9 mouse cellular contexts compared by ENCODE assay signal in the genomic region with DNA sequence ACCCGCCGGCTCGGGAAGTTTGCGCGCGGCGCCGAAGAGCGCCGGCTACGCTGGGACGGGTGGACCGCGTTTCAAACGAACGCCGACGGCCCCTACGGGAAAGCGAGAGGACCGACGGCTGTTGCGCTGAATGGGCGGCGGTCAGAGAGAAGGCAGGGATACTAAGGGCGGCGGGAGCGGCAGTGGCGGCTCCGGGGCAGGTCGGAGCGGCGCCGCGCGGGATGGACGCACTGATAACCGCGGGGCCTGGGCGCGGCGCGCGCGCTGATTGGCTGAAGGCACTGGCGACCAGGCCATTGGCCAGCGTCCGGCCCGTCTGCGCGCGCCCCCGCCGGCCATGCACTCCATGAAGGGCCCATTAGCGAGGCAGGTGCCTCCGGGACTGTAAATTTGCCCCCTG. TPM values are rescaled to one million over a fixed set of nuclear protein-coding genes. Genes with fewer than 3 reads are reported as not detected.
DNase-seq lines count a peak whose midpoint lies in the region; ATAC-seq lines count a peak whose summit lies in the region.
"Had no signal": no experiment of that assay in that cellular context is flagged by ENCODE, and none has a peak within 500 bp of the region (broad histone marks: within the 10 kb centered on the region; RNA-seq: fewer than 3 reads in every experiment).

A gene (minus strand): TSS at position 203 of the 400 bp plus-strand sequence.

- peaks cover 100% of the 10 kb centered on the region for H3K27me3 ChIP-seq in embryonic facial prominence, embryonic 13.5 days
- peaks cover 91% of the 10 kb centered on the region for H3K27me3 ChIP-seq in heart, embryonic 16.5 days (ENCODE audit: control insufficient read depth, insufficient read depth, low read length)
- peaks cover 100% of the 10 kb centered on the region for H3K27me3 ChIP-seq in midbrain, embryonic 10.5 days (ENCODE audit: low read depth, poor library complexity, severe bottlenecking)

- no peak within 1 kb of the TSS for H3K27ac ChIP-seq in embryonic facial prominence, embryonic 13.5 days
- H3K27ac ChIP-seq in heart, embryonic 16.5 days (ENCODE audit: low read length), result no peak within 1 kb of the TSS
- H3K27ac ChIP-seq in midbrain, embryonic 10.5 days (replicated peaks), result peak within 1 kb of the TSS; percentile 87
- H3K27ac ChIP-seq: macrophage had no signal

- DNase-seq in right cerebral cortex, adult 18-20 months, result peak; percentile 38
- DNase-seq in right cerebral cortex, postnatal 10 days (ENCODE audit: low spot score in 2 of 2), result no peak
- DNase-seq in layer of hippocampus, postnatal 25 days (ENCODE audit: extremely low spot score in 1 of 2, low spot score in 1 of 2), result peak in 1 of 2 experiments; percentile 27
- DNase-seq in midbrain, embryonic 10.5 days (ENCODE audit: low spot score), result peak; percentile 87
- no peak for DNase-seq in spleen, postnatal 10 days (ENCODE audit: low spot score in 2 of 2)
- DNase-seq in adipocyte (ENCODE audit: low spot score), result no peak

- no peak for ATAC-seq in embryonic facial prominence, embryonic 13.5 days (ENCODE audit: insufficient number of reproducible peaks, insufficient read depth, low FRiP score, low TSS enrichment, low read depth)
- ATAC-seq in heart, embryonic 16.5 days (replicated peaks; ENCODE audit: extremely low read depth, insufficient read depth, low FRiP score), result no peak; the same call in 1 of the 2 replicates

- peaks cover 14% of the 10 kb centered on the region for H3K36me3 ChIP-seq in embryonic facial prominence, embryonic 13.5 days
- peaks cover 15% of the 10 kb centered on the region for H3K36me3 ChIP-seq in heart, embryonic 16.5 days (ENCODE audit: control insufficient read depth, insufficient read depth)
- peaks cover 31% of the 10 kb centered on the region for H3K36me3 ChIP-seq in midbrain, embryonic 10.5 days

- no peaks in the 10 kb centered on the region for H3K9me3 ChIP-seq in embryonic facial prominence, embryonic 13.5 days
- H3K9me3 ChIP-seq in heart, embryonic 16.5 days (replicated peaks; ENCODE audit: control insufficient read depth, low read length), result no peaks in the 10 kb centered on the region
- H3K9me3 ChIP-seq in midbrain, embryonic 10.5 days (replicated peaks), result no peaks in the 10 kb centered on the region

- H3K4me2 ChIP-seq in embryonic facial prominence, embryonic 13.5 days, result peak within 1 kb of the TSS; percentile 53
- peak within 1 kb of the TSS; percentile 71 for H3K4me2 ChIP-seq in heart, embryonic 16.5 days (ENCODE audit: low read depth, low read length)

- H3K4me1 ChIP-seq in embryonic facial prominence, embryonic 13.5 days, result peaks cover 32% of the 10 kb centered on the region
- peaks cover 22% of the 10 kb centered on the region; the same call in 1 of the 2 replicates for H3K4me1 ChIP-seq in heart, embryonic 16.5 days (ENCODE audit: control insufficient read depth, insufficient read depth, low read length)
- H3K4me1 ChIP-seq in midbrain, embryonic 10.5 days, result peaks cover 70% of the 10 kb centered on the region

- no peak within 1 kb of the TSS for H3K9ac ChIP-seq in embryonic facial prominence, embryonic 13.5 days
- H3K9ac ChIP-seq in heart, embryonic 16.5 days (ENCODE audit: low read length), result peak within 1 kb of the TSS; percentile 16; the same call in 1 of the 2 replicates

- WGBS in embryonic facial prominence, embryonic 13.5 days, result 0% methylated on average over 56 of the region's 56 CpGs
- WGBS in heart, embryonic 16.5 days, result under 1% methylated on average over 56 of the region's 56 CpGs
- WGBS in midbrain, embryonic 10.5 days, result under 1% methylated on average over 56 of the region's 56 CpGs

- peak within 1 kb of the TSS; percentile 36 for H3K4me3 ChIP-seq in embryonic facial prominence, embryonic 13.5 days
- peak within 1 kb of the TSS; percentile 49 for H3K4me3 ChIP-seq in heart, embryonic 16.5 days (ENCODE audit: low read length)
- peak within 1 kb of the TSS; percentile 64 for H3K4me3 ChIP-seq in midbrain, embryonic 10.5 days

RNA-seq across cellular contexts. Expression of the gene that starts here (rescaled TPM):
- polyA plus RNA-seq in embryonic facial prominence, embryonic 13.5 days (2015; fragmentation: Nextera tagmentation; extraction: Ambion mirVana), result 0.17 TPM in 1 of 2 replicates, not detected in the other
- polyA plus RNA-seq in heart, embryonic 16.5 days (2015; fragmentation: Nextera tagmentation; extraction: Ambion mirVana), result 0.36 and 0.55 TPM in 2 replicates
- total RNA-seq in layer of hippocampus, postnatal 25 days (2021), result 10 to 100 TPM; 11.2 to 14.6 TPM
- 60.2 and 87.1 TPM in 2 replicates for polyA plus RNA-seq in midbrain, embryonic 10.5 days (2016; fragmentation: Nextera tagmentation; extraction: Ambion mirVana)
- polyA plus RNA-seq: macrophage had no signal

Comparison
In these comparisons a context has a peak if more than half of its experiments do, and no peak if none do; other contexts are left out.
1. RNA of the gene that starts here (polyA plus RNA-seq): 60.2 to 87.1 TPM in midbrain, embryonic 10.5 days; 0.36 to 0.55 TPM in heart, embryonic 16.5 days and 0.17 TPM in embryonic facial prominence, embryonic 13.5 days; every median in the first group is over 10 times any median in the second.
2. DNase-seq: peak in right cerebral cortex, adult 18-20 months (single experiment) and midbrain, embryonic 10.5 days (single experiment); none in right cerebral cortex, postnatal 10 days (0 of 2), spleen, postnatal 10 days (0 of 2) and adipocyte (single experiment).
3. Peak in every context shown above with its lines, with median percentiles within 50 percentile points of each other: H3K4me3 ChIP-seq.